Mouse (Mus musculus) kidney, embryonic 14.5 days (tissue): ENCODE results near the gene Morn1. TPM values are rescaled to one million over a fixed set of nuclear protein-coding genes. Genes with fewer than 3 reads are reported as not detected.

Experiments
- ATAC-seq: fragments of 200-750 bp; cut with Nextera tagmentation; 2 replicates; pipeline ENCODE4 v1.8.0; 2017; ENCODE audit warnings: moderate number of reproducible peaks, mild to moderate bottlenecking, moderate TSS enrichment, moderate library complexity; ENCODE audit not compliant: low FRiP score, low TSS enrichment
- H3K27ac ChIP-seq: fragments of 300-500 bp; sonication (generic); 2 replicates; pipeline ENCODE4 v1.5.1; 2014; ENCODE audit warnings: low read depth, mild to moderate bottlenecking, low read length, moderate library complexity, mixed read lengths
- H3K27me3 ChIP-seq: fragments of 300-500 bp; sonication (generic); 2 replicates; pipeline ENCODE4 v1.6.1; 2014; ENCODE audit warnings: mild to moderate bottlenecking, low read length; ENCODE audit not compliant: control insufficient read depth, insufficient read depth
- H3K36me3 ChIP-seq: fragments of 300-500 bp; sonication (generic); 2 replicates; pipeline ENCODE4 v1.6.1; 2014; ENCODE audit warnings: low read length, mixed read lengths; ENCODE audit not compliant: control insufficient read depth, insufficient read depth
- H3K4me1 ChIP-seq: fragments of 300-500 bp; sonication (generic); 2 replicates; pipeline ENCODE4 v1.6.1; 2014; ENCODE audit warnings: low read length, mixed read lengths; ENCODE audit not compliant: control insufficient read depth, insufficient read depth
- H3K4me2 ChIP-seq: fragments of 300-500 bp; sonication (generic); replicated peaks from 2 replicates; pipeline ENCODE4 v1.6.1; 2014; ENCODE audit warnings: low read depth, mild to moderate bottlenecking, low read length
- H3K4me3 ChIP-seq: fragments of 300-500 bp; sonication (generic); 2 replicates; pipeline ENCODE4 v1.5.1; 2014; ENCODE audit warnings: mild to moderate bottlenecking, low read length
- H3K9ac ChIP-seq: fragments of 300-500 bp; sonication (generic); 2 replicates; pipeline ENCODE4 v1.6.1; 2014; ENCODE audit warnings: low read depth, mild to moderate bottlenecking, low read length, moderate library complexity
- H3K9me3 ChIP-seq: fragments of 300-500 bp; sonication (generic); 2 replicates; pipeline ENCODE4 v1.6.1; 2016; ENCODE audit warnings: low read length; ENCODE audit not compliant: control insufficient read depth
- WGBS: fragments of 180-500 bp; shearing (Covaris S2); extraction: QIAGEN DNeasy Blood & Tissue Kit; methylation state at CpG from one replicate; pipeline ENCODE4 v1.1.7; 2014; 5-methylcytosine and 5-hydroxymethylcytosine counted together
- polyA plus RNA-seq: library from polyadenylated mRNA; unstranded; fragments of >200 nt; fragmentation: Nextera tagmentation; extraction: Ambion mirVana; gene quantifications from 2 replicates; pipeline ENCODE4 v1.2.1, GENCODE M21; 2014

The Morn1 gene
- polyA plus RNA-seq, 1 experiment from 2014 or later = 6.9 TPM

GRCm38 (mm10) chr4:155085206-155086107, 920 bp upstream of the Morn1 start:
- ATAC-seq = peak; percentile 53
- peaks cover 27% of the 10 kb centered on the region for H3K36me3 ChIP-seq
- peak overlapping the region; percentile 96 for H3K4me3 ChIP-seq
- WGBS = 6% methylated on average over 30 of the region's 35 CpGs
- H3K9ac ChIP-seq = peak overlapping the region; percentile 95
- no peaks in the 10 kb centered on the region for H3K27me3 ChIP-seq
- H3K27ac ChIP-seq = peak overlapping the region; percentile 94
- H3K9me3 ChIP-seq = no peaks in the 10 kb centered on the region
- peaks cover 27% of the 10 kb centered on the region for H3K4me1 ChIP-seq
- H3K4me2 ChIP-seq = peak overlapping the region; percentile 72

DNA sequence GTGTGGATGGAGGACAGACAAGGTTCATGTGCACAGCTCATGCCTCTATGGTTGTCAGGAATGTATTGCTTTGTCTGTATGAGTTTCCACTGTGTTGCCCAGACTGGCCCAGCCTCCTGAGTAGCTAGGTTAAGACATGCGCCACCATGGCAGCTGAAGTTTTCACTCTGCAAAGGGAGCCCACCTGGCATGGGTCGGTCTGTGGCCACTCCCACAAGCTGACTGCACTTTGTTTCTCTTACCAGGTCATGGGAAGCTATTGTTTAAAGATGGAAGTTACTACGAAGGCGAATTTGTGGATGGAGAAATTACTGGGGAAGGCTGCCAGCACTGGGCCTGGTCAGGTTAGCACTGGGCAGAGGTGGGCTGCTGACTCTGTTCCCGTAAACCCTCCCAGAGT, 2.9 kb downstream of the Morn1 start:
- H3K4me2 ChIP-seq = no peak overlapping the region
- WGBS = 88% methylated on average over 5 of the region's 5 CpGs
- H3K36me3 ChIP-seq = peaks cover 5% of the 10 kb centered on the region; the same call in 1 of the 2 replicates

DNA sequence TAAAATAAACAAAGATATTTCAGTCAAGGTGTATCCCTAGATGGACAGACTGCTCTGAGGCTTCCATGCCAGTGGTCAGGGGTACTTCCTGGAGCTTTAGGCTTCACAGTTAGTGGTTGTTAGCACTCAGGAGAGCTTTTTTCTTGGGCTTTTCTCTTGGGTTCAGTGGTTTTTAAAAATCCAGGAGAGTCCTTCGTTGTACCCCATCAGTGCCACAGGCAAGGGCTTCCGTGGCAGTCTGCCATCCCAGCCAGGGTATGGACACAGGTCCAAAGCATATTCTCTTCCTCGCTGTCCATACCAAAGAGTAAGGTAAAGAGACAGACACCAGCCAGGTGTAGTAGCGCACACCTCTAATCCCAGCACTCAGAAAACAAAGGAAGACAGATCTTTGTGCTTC, 3.8 kb downstream of the Morn1 start:
- Histone ChIP-seq H3K36me3 (peaks cover 5% of the 10 kb centered on the region; the same call in 1 of the 2 replicates), H3K9me3 (no peaks in the 10 kb centered on the region), H3K4me3 (no peak overlapping the region), H3K4me1 (peaks cover 12% of the 10 kb centered on the region), H3K27me3 (no peaks in the 10 kb centered on the region), H3K4me2 (no peak overlapping the region), H3K27ac (no peak overlapping the region), H3K9ac (no peak overlapping the region)
- no peak for ATAC-seq
- 93% methylated on average over 4 of the region's 4 CpGs for WGBS

More for the DNA sequence above, 2.9 kb downstream of the Morn1 start:
- no peaks in the 10 kb centered on the region for H3K9me3 ChIP-seq
- H3K4me3 ChIP-seq = no peak overlapping the region
- H3K27me3 ChIP-seq = no peaks in the 10 kb centered on the region
- no peak overlapping the region for H3K9ac ChIP-seq
- ATAC-seq = no peak
- no peak overlapping the region for H3K27ac ChIP-seq
- peaks cover 21% of the 10 kb centered on the region for H3K4me1 ChIP-seq

DNA sequence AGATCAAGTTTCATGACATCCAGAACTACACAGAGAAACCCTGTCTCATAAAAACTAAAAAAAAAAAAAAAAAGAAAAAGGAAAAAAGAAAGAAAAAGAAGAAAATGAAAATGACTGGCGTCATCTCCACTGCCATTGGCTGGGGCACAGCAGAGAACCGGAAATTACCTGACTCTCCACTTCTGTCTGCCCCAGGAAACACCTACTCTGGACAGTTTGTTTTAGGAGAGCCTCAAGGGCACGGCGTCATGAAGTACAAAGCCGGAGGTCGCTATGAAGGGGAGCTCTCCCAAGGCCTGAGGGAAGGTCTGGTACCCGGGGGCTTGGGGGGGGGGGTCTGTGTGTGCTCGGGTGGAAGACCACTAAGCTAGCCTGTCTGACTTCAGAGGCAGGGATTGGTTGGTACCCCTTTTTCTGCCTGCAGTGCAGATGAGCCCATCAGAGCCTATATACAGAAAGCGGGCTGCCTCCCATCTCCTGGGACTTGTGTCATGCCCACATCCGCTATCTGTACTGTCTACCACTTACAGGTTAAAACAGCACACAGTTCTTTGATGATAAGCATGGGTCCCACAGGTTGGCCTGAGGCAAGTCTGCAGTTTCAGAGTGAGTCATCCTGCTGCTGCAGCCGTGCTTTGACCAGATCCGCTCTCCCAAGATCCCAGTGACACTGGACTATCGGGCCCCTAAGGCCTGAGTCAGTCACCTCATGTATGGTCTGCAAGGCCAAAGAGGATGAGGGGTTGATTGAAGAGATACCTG, 4.5 kb downstream of the Morn1 start:
- peaks cover 5% of the 10 kb centered on the region; the same call in 1 of the 2 replicates for H3K36me3 ChIP-seq
- peaks cover 9% of the 10 kb centered on the region for H3K4me1 ChIP-seq
- no peak for ATAC-seq
- no peaks in the 10 kb centered on the region for H3K9me3 ChIP-seq
- no peak overlapping the region for H3K4me2 ChIP-seq
- no peaks in the 10 kb centered on the region for H3K27me3 ChIP-seq
- H3K9ac ChIP-seq = no peak overlapping the region
- 88% methylated on average over 13 of the region's 13 CpGs for WGBS
- H3K27ac ChIP-seq = no peak overlapping the region
- no peak overlapping the region for H3K4me3 ChIP-seq

DNA sequence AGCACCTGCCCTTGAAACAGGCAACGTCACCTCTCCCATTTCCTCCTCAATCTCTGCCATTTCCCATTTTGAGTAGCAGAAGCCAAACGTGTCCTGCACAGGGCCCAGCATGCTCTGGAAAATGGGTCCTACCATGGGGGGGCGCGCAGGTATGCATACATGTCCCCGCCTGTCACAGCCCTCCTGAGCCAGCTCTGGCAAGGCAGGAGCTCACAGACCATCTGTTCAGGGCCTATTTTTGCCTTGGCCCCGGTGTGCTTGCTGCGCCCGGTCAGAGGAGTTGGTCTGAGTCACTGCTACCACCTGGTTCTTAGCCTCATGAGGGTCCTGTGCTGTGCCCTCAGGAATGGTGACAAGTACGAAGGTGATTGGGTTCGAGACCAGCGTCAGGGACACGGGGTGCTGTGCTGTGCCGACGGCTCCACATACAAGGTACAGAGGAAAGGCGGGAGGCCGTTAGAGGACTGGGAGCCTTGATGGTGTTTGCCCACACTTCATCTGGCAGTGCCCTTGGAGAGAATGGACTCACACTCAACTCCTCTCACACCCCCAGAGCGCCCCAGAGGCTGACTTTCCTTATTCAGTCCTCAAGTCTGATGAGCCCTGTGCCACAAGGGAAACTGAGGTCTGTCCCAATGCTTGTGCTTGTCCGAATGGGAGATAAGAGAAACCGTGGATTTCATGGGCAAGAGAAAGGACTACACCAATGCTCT, 6.5 kb downstream of the Morn1 start:
- no peaks in the 10 kb centered on the region for H3K9me3 ChIP-seq
- ATAC-seq = no peak
- H3K27ac ChIP-seq = no peak overlapping the region
- H3K4me3 ChIP-seq = no peak overlapping the region
- peaks cover 5% of the 10 kb centered on the region; the same call in 1 of the 2 replicates for H3K36me3 ChIP-seq
- no peak overlapping the region for H3K4me2 ChIP-seq
- H3K4me1 ChIP-seq = no peaks in the 10 kb centered on the region
- H3K27me3 ChIP-seq = no peaks in the 10 kb centered on the region
- no peak overlapping the region for H3K9ac ChIP-seq
- WGBS = 94% methylated on average over 19 of the region's 19 CpGs

- WGBS = 85% methylated on average over 7 of the region's 7 CpGs
- no peak for ATAC-seq
- Histone ChIP-seq H3K27me3 (no peaks in the 10 kb centered on the region), H3K4me2 (no peak overlapping the region), H3K27ac (no peak overlapping the region), H3K9ac (no peak overlapping the region), H3K4me1 (no peaks in the 10 kb centered on the region), H3K36me3 (peaks cover 5% of the 10 kb centered on the region; the same call in 1 of the 2 replicates), H3K4me3 (no peak overlapping the region), H3K9me3 (no peaks in the 10 kb centered on the region)
These were observed 7.2 kb downstream of the Morn1 start for GRCm38 (mm10) chr4:155093431-155094149.

- Histone ChIP-seq H3K9ac (no peak overlapping the region), H3K9me3 (no peaks in the 10 kb centered on the region), H3K27me3 (no peaks in the 10 kb centered on the region), H3K4me3 (no peak overlapping the region), H3K4me2 (no peak overlapping the region), H3K27ac (no peak overlapping the region), H3K4me1 (no peaks in the 10 kb centered on the region), H3K36me3 (0 out of 2 replicates have a peak, but pooled peaks cover 2% of the 10 kb centered on the region)
- 71% methylated on average over 3 of the region's 3 CpGs for WGBS
- ATAC-seq = peak; percentile 68; the same call in 1 of the 2 replicates
These were observed 8.2 kb downstream of the Morn1 start for GRCm38 (mm10) chr4:155094565-155094964.

DNA sequence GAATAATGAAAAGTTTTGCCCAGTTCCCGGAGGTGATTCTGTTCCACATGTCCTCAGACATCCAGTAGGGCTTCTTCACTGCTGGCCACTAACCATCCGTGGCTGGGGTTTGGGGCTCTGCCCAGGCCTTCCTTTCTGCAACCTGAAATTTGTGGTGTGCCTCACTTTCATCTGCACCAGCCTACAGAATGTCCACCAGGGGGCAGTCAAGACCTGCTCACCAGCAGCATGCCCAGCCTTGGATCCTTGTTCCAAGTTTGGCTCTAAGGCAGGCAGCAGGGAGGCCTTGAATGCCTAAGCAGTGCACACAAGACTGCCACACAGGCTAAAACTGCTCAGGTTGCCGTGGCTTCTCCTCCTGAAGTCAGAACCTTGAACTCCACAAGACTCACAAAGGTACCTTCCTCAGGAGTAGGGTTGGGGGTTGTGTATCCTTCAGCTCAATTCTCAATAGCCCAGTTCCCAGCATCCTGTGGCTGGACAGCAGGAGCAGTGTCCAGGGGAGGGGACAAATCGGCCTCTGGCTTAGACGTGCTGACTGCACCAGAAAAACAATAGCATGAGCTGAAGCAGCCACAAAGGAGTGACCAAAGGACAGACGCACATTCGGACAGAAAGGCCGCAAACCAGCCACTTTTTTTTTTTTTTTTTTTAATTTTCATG, 9.0 kb downstream of the Morn1 start:
- 42% methylated on average over 8 of the region's 8 CpGs for WGBS
- no peaks in the 10 kb centered on the region for H3K27me3 ChIP-seq
- no peak overlapping the region for H3K27ac ChIP-seq
- no peaks in the 10 kb centered on the region for H3K9me3 ChIP-seq
- peak; percentile 73 for ATAC-seq
- H3K36me3 ChIP-seq = 0 out of 2 replicates have a peak, but pooled peaks cover 2% of the 10 kb centered on the region
- H3K4me3 ChIP-seq = no peak overlapping the region
- H3K4me1 ChIP-seq = no peaks in the 10 kb centered on the region
- H3K4me2 ChIP-seq = no peak overlapping the region
- no peak overlapping the region for H3K9ac ChIP-seq
